Mouse (Mus musculus): Measurements from ENCODE around the gene Bst2.

Gene Bst2

GRCm38 (mm10) chr8:71485142-71486135, 51.8 kb downstream of the Bst2 start, which contains the start of gene Ano8:
Gene Ano8 (minus strand): TSS chr8:71485963.
- peak; percentile 89 for DNase-seq (ENCODE audit: low spot score)

- DNase-seq (ENCODE audit: low spot score) = no peak
Measured at GRCm38 (mm10) chr8:71484736-71485135, 52.5 kb downstream of the Bst2 start.
